Mouse (Mus musculus) bone marrow macrophage, adult 2 months (primary cell): ENCODE data around the gene Tmem206. TPM values are rescaled to one million over a fixed set of nuclear protein-coding genes. Genes with fewer than 3 reads are reported as not detected.

ENCODE experiments used
- H3K27ac ChIP-seq: 2 replicates; pipeline ENCODE4 v1.5.1; 2012; ENCODE audit warnings: low read depth, low read length; ENCODE audit not compliant: insufficient read depth
- H3K4me1 ChIP-seq: 2 replicates; pipeline ENCODE4 v1.6.1; 2012; ENCODE audit warnings: low read length; ENCODE audit not compliant: control insufficient read depth, insufficient read depth
- H3K4me3 ChIP-seq: 2 replicates; pipeline ENCODE4 v1.5.1; 2012; ENCODE audit warnings: mild to moderate bottlenecking, low read length, moderate library complexity; ENCODE audit not compliant: insufficient read depth
- CTCF ChIP-seq: IDR thresholded peaks from 2 replicates; pipeline ENCODE4 v1.5.1; 2012; ENCODE audit warnings: low read depth, mild to moderate bottlenecking, low read length, moderate library complexity
- POLR2A ChIP-seq: IDR thresholded peaks from 2 replicates; pipeline ENCODE4 v1.6.1; 2012; ENCODE audit warnings: mild to moderate bottlenecking, low read depth, low read length, borderline replicate concordance
- polyA plus RNA-seq: library from polyadenylated mRNA; stranded (reverse); fragments of >200 nt; gene quantifications from 2 replicates; pipeline ENCODE4 v1.2.4, GENCODE M21; 2012; ENCODE audit not compliant: missing spikeins, insufficient read depth, insufficient read length

The Tmem206 gene
- polyA plus RNA-seq, 1 experiment, result 37.6 TPM

GRCm38 (mm10) chr1:191348996-191349395, 23.3 kb downstream of the Tmem206 start:
- H3K4me3 ChIP-seq, result no peak overlapping the region
- peaks cover 10% of the 10 kb centered on the region for H3K4me1 ChIP-seq
- TF ChIP-seq CTCF (no peak), POLR2A (no peak)
- H3K27ac ChIP-seq, result no peak overlapping the region

- peaks cover 10% of the 10 kb centered on the region for H3K4me1 ChIP-seq
- H3K27ac ChIP-seq, result no peak overlapping the region
- TF ChIP-seq CTCF (no peak), POLR2A (no peak)
- no peak overlapping the region for H3K4me3 ChIP-seq
Measured at GRCm38 (mm10) chr1:191349486-191350037, 23.9 kb downstream of the Tmem206 start.

- Histone ChIP-seq H3K4me1 (peaks cover 10% of the 10 kb centered on the region), H3K27ac (no peak overlapping the region), H3K4me3 (no peak overlapping the region)
- TF ChIP-seq POLR2A, result no peak
- no peak for TF ChIP-seq CTCF
Measured at GRCm38 (mm10) chr1:191350355-191350754, 24.6 kb downstream of the Tmem206 start.

GRCm38 (mm10) chr1:191352786-191353488, 27.2 kb downstream of the Tmem206 start:
- H3K27ac ChIP-seq, result no peak overlapping the region
- no peak for TF ChIP-seq CTCF

GRCm38 (mm10) chr1:191353836-191354235, 28.1 kb downstream of the Tmem206 start:
- no peak for TF ChIP-seq CTCF
- no peak for TF ChIP-seq POLR2A
- Histone ChIP-seq H3K4me3 (no peak overlapping the region), H3K27ac (no peak overlapping the region), H3K4me1 (peaks cover 10% of the 10 kb centered on the region)

More at GRCm38 (mm10) chr1:191352786-191353488, 27.2 kb downstream of the Tmem206 start:
- H3K4me3 ChIP-seq, result no peak overlapping the region
- peaks cover 10% of the 10 kb centered on the region for H3K4me1 ChIP-seq

- H3K27ac ChIP-seq, result no peak overlapping the region
- no peaks in the 10 kb centered on the region for H3K4me1 ChIP-seq
- no peak overlapping the region for H3K4me3 ChIP-seq
- no peak for TF ChIP-seq POLR2A
- TF ChIP-seq CTCF, result no peak
Measured at GRCm38 (mm10) chr1:191356936-191357335, 31.2 kb downstream of the Tmem206 start.

- no peak overlapping the region for H3K4me3 ChIP-seq
- no peaks in the 10 kb centered on the region for H3K4me1 ChIP-seq
- TF ChIP-seq POLR2A (no peak), CTCF (no peak)
- no peak overlapping the region for H3K27ac ChIP-seq
Measured at GRCm38 (mm10) chr1:191359478-191359877, 33.8 kb downstream of the Tmem206 start.

GRCm38 (mm10) chr1:191362412-191362811, 36.7 kb downstream of the Tmem206 start:
- Histone ChIP-seq H3K4me1 (no peaks in the 10 kb centered on the region), H3K4me3 (no peak overlapping the region), H3K27ac (no peak overlapping the region)
- no peak for TF ChIP-seq CTCF
- TF ChIP-seq POLR2A, result no peak

- Histone ChIP-seq H3K27ac (no peak overlapping the region), H3K4me1 (no peaks in the 10 kb centered on the region), H3K4me3 (no peak overlapping the region)
- no peak for TF ChIP-seq POLR2A
- TF ChIP-seq CTCF, result peak; percentile 53
Measured at GRCm38 (mm10) chr1:191364477-191364876, 38.8 kb downstream of the Tmem206 start.

- Histone ChIP-seq H3K4me1 (no peaks in the 10 kb centered on the region), H3K27ac (no peak overlapping the region), H3K4me3 (no peak overlapping the region)
- TF ChIP-seq POLR2A (no peak), CTCF (no peak)
Measured at GRCm38 (mm10) chr1:191368193-191368592, 42.5 kb downstream of the Tmem206 start.
